Mouse (Mus musculus) neutrophil, adult 59 days (primary cell): ENCODE data around the gene Slc52a3. TPM values are rescaled to one million over a fixed set of nuclear protein-coding genes. Genes with fewer than 3 reads are reported as not detected.

Experiments used
- total RNA-seq, 2 experiments: library from RNA; stranded (reverse); gene quantifications; 1 replicate in 1 of 2; 2 replicates in 1 of 2; pipeline ENCODE4 v1.2.4; 2023

The Slc52a3 gene
- 1 to 10 TPM in 1 of 2 experiments, under 1 TPM in 1; 0.55 to 1.4 TPM for total RNA-seq

DNA sequence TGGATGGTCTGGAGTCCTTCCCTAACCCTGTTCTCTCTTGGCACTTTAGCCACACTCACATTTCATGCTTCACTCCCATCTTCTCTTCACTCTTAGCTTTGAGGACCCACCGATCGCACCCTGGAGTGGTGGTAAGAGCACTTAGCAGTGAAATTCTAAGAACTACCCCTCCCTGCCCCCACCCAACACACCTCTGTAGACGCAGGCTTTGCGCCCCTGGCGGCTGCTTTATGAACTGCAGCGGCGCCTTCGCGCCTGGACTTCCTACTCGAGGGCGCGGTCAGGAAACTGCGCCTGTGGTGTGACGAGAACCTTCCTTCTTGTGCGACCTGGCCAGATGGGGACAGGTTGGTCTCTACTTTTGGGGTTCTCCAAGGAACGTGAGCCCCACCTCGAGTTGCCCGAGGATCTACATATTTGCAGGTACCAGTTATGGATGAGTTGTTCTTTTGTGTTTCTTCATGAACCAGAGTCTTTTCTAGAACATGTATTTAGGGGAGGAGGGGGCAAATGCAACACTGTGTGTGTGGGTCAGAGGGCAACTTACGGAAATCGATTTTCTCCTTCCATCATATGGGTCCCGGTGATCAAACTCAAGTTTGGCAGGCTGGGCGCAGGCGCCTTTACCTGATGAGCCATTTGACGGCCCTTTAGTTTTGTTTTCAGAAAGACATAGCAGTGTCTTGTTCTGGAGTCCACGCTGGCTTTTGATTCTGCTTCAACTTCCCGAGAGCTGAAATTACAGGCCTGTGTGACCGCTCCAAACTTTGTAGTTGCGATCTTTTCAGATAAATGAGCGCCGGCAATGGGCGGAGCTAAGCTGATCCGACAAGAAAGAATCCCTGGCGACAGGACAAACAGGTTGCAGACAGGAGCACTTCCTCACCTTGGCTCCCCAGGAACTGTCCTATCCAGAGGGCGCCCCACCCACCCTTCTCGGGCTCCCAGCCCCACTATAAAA lies at the start of gene Slc52a3:
Gene Slc52a3 (plus strand): TSS at position 283 of the 961 bp plus-strand sequence.

DNA sequence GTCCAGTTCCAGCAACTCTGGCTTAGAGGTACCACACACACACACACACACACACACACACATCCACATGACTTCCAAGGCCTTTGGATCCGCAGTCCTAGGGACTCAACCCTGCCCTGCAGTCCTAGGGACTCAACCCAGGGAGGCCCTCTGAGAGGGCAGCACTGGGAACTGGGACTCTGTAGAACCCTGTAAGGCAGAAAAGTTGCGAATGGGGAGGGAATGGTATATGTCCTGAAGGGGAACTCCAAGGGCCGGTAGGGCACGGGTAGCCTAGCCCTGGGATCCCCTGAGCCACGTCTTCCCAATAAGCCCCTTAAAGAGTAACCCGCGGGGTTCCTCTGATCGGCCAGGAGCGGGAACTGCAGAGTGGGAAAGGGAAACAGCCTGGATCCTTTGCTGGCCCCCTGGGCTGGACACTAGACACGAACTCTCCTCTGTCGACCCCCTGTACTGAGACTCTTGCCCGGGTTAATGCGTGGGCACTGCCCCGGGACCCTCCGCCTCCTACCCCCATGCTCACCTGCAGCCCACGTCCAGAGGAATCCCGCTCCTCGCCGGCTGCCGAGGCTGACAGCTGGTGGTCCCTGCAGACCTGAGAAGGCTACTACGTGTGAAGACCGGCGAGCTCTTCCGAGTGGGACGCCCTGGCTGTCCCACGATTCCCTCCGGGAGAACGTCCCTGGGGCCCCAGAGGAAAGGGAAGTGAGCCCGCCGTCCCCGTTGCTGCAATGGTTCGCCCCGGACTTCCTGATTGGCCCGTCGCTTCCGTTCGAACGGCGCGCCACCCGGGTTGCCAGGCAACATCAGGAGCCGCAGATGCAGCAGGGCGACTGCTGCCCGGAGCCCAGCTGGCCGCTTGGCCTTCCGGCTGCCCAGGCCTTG lies 16.6 kb upstream of the Slc52a3 start, which contains the start of gene Fam110a:
Gene Fam110a (minus strand): TSS at position 750 of the 885 bp plus-strand sequence.

Other genes with a start within 250 kb of the Slc52a3 start
- gene Rspo4, start 153.6 kb upstream of the Slc52a3 start, total RNA-seq = not detected
- gene Angpt4, start 85.3 kb upstream of the Slc52a3 start, total RNA-seq = not detected
- 10 to 100 TPM; 21.1 to 22.6 TPM for gene Fam110a, start 16.3 kb upstream of the Slc52a3 start, total RNA-seq
- not detected for gene Scrt2, start 85.0 kb downstream of the Slc52a3 start, total RNA-seq
- gene Srxn1, start 109.0 kb downstream of the Slc52a3 start, total RNA-seq = 1 to 10 TPM; 3.6 to 8.7 TPM
- gene Tcf15, start 147.1 kb downstream of the Slc52a3 start, total RNA-seq = not detected
- gene Csnk2a1, start 230.3 kb downstream of the Slc52a3 start, total RNA-seq = 10 to 100 TPM; 57.8 to 58.7 TPM